Mouse (Mus musculus) olfactory bulb, adult 2 months (tissue): ENCODE data around the gene Coq5. TPM values are rescaled to one million over a fixed set of nuclear protein-coding genes. Genes with fewer than 3 reads are reported as not detected.
A peak's percentile ranks its signal among the peaks of the same experiment; 100 is the strongest.
"Not testable (repeated sequence)": the region's sequence is repeated elsewhere in the genome, so short reads cannot be mapped to it uniquely, and the experiment has no call there.

ENCODE experiments used
- H3K27ac ChIP-seq: fragments of 200-500 bp; 2 replicates; pipeline ENCODE4 v1.5.1; 2012; ENCODE audit warnings: low read depth, low read length; ENCODE audit not compliant: insufficient read depth
- H3K4me1 ChIP-seq: fragments of 200-500 bp; 2 replicates; pipeline ENCODE4 v1.6.1; 2012; ENCODE audit warnings: low read length; ENCODE audit not compliant: control insufficient read depth, insufficient read depth
- H3K4me3 ChIP-seq: fragments of 200-500 bp; 2 replicates; pipeline ENCODE4 v1.5.1; 2012; ENCODE audit warnings: mild to moderate bottlenecking, low read depth, low read length, moderate library complexity; ENCODE audit not compliant: insufficient read depth
- CTCF ChIP-seq: fragments of 200-500 bp; IDR thresholded peaks from 2 replicates; pipeline ENCODE4 v1.5.1; 2012; ENCODE audit warnings: low read depth, mild to moderate bottlenecking, low read length, moderate library complexity; ENCODE audit not compliant: insufficient read depth
- POLR2A ChIP-seq: fragments of 200-500 bp; IDR thresholded peaks from 2 replicates; pipeline ENCODE4 v1.6.1; 2012; ENCODE audit warnings: mild to moderate bottlenecking, low read depth, low read length, moderate library complexity; ENCODE audit not compliant: insufficient read depth
- WGBS: fragments of 180-500 bp; shearing (Covaris S2); methylation state at CpG from one replicate; pipeline ENCODE4 v1.1.7; 2018; 5-methylcytosine and 5-hydroxymethylcytosine counted together
- polyA plus RNA-seq: library from polyadenylated mRNA; stranded (reverse); fragments of >200 nt; gene quantifications from 2 replicates; pipeline ENCODE4 v1.2.4, GENCODE M21; 2012; ENCODE audit warnings: low replicate concordance; ENCODE audit not compliant: missing spikeins, insufficient read depth, insufficient read length

Coq5 gene
- polyA plus RNA-seq, 1 experiment: not detected

DNA sequence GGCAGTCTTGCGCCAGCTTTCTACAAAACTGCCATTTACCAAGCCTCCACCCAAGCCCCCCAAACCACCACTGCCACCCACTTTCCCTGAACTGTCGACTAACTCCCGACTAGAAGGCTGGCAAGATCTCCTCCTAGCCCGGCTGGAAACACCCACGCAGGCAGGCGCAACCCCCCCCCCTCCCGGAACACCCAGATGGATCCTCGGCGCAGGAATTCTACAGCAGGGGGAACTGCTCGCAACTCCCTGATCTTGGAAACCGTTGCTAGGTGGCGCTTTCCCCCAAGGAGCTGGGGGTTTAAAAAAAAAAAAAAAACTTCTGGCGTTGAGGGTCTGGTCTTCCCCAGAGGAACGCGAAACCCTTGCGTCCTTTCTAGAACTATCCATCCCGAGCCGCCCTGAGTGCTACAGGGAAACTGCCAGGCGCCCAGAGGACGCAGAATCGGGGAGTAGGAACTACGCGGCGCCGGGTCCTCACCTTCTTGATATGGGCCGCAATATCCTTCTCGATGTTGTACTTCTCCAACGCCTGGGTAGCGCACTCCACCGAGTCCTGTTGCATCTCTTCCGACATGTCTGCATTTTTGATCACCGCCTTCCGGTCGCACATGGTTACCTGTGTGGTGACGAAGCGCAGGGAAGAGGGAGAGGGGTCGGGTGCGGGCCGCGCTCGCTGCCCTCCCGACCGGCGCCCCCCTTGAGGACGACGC, 20.7 kb downstream of the Coq5 start:
- Histone ChIP-seq H3K4me1 (peaks cover 9% of the 10 kb centered on the region), H3K4me3 (peak overlapping the region; percentile 93), H3K27ac (peak overlapping the region; percentile 92)
- under 1% methylated on average over 46 of the region's 46 CpGs for WGBS
- no peak for TF ChIP-seq CTCF
- no peak for TF ChIP-seq POLR2A

DNA sequence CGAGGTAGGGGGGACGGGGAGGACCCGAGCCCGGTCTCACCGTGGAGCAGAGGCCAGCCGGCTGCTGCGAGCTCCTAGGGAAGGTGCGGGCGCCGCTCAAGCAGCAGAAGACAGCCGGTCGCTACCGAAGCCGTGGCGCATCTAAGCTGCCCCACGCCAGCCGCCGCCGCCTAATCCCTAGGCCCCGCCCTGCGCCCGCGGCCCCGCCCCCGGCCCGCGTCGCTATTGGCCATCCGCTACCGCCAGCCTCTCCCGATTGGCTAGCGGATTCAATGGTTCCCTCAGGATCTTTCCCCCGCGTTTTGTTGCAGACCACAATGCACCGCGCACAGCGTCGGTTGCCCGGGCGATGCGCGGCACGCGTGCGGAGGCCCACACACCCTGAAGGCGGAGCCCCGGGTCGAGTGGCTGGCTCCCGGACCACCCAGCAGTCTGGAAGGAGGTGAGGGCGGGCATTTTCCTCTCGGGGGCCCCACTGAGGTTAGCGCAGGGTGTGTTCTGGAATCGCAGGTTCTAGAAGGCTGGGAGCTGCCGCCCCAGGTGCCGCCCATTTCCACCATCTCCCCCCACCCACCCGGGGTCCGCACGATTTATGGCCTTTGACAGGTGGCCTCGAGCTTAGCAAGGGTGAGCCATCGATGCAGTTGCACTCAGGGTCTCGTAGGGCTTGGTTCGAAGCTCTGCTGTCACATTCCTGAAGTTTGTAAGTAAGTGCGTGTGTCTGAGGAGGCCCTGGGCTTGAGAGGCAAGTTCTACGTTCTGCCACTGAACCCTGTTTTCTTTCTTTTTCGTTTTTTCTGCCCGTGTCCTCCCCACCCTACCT, 21.5 kb downstream of the Coq5 start, which contains the start of gene Dynll1:
Dynll1 (minus strand) TSS at position 208 of the 823 bp plus-strand sequence.
- Histone ChIP-seq H3K4me3 (peak within 1 kb of the TSS; percentile 93), H3K27ac (peak within 1 kb of the TSS; percentile 92), H3K4me1 (peaks cover 9% of the 10 kb centered on the region)
- peak; percentile 97 for TF ChIP-seq POLR2A
- TF ChIP-seq CTCF: no peak
- 1% methylated on average over 64 of the region's 66 CpGs for WGBS

DNA sequence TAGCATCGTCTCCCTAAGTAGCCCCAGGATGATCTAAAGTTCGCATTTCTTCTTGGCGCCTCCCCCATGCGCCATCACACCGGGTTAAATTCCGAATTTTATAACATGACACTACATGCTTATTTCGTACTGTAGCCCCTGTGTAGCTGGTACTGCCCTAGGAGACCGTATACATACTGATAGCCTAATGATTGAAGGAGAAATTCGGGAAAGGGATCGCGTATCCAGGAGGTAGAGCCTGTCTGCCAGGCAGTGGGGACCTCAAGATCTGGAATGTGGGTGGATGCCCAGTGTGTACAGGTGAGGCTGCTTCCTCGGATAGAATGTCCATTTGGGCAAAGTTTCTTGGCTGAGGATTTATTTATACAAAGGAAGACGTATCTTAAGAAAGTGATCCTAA, 22.1 kb downstream of the Coq5 start:
- Histone ChIP-seq H3K4me1 (peaks cover 9% of the 10 kb centered on the region), H3K4me3 (peak overlapping the region; percentile 57), H3K27ac (no peak overlapping the region)
- 18% methylated on average over 13 of the region's 13 CpGs for WGBS
- no peak for TF ChIP-seq CTCF
- TF ChIP-seq POLR2A: no peak

DNA sequence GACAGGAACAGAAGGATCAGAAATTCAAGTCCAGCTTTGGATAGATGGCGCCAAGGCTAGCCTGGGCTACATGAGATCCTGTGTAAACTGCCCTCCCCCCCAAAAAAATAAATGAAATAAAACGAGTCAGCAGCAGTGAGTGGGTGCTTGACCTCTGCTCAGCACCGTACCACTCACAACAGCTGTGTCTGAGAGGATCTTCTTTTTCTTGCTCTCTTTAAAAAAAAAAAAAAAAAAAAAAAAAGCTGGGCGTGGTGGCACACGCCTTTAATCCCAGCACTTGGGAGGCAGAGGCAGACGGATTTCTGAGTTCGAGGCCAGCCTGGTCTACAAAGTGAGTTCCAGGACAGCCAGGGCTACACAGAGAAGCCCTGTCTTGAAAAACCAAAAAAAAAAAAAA, 22.7 kb downstream of the Coq5 start:
- not testable (repeated sequence) for H3K4me3 ChIP-seq, H3K4me1 ChIP-seq, H3K27ac ChIP-seq
- 80% methylated on average over 6 of the region's 7 CpGs for WGBS

DNA sequence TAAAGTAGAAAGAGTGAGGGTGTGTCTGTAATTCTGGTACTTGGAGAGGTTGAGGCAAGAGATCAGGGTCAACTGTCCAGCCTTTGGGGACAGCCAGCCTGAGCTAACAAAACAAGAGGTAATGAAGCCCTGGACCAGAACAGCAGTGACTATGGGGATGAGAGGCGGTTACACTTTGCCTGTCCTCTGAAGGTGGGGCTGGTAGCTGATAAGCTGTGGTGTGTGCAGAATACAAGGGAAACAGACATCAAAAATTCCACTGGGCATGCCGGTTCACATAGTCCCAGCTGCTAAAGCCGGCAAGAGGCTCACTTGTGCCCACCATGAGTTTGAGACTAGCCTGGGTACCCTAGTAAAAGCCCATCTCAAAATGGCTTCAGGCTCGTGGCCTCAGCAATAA, 32.9 kb downstream of the Coq5 start:
- TF ChIP-seq POLR2A (no peak), CTCF (no peak)
- Histone ChIP-seq H3K27ac (no peak overlapping the region), H3K4me3 (no peak overlapping the region), H3K4me1 (peaks cover 10% of the 10 kb centered on the region)
- 81% methylated on average over 4 of the region's 4 CpGs for WGBS

DNA sequence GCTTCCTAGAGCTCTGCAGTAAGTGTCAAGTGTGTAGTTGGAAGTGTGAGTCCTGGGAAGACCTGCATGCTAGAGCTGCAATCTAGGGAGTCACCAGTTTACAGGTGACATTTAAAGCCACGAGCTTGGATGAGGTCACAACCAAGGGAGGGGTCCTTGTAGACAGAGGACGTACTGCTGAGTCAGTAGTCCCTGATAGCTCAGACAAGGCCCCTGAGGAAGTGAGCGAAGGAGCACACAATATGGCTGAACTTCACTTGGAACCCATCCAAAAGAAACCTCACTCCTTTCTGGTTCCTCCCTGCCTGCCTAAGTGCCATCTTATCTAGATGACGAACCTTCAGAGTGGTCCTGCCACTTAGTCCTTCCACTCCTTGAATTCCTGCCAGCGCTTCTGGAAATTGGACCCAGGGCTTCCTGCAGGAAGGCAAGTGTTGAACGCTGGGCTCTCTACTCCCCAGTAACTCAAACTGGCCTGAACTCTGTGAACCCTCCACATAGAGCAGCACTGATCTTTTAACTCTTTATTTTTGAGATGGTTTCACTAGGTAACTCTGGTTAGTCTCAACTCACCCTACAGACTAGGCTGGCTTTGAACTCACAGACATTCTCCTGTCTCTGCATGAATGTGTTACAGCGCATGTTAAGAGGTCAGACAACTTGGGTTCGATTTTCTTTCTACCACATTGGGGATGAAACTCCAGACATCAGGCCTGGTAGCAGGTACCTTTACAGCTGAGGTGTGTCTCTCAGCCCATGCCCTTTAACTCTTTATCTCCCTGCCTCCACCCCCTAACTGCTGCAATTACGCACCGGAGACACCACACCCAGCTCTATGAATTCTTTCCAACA, 33.6 kb downstream of the Coq5 start:
- TF ChIP-seq POLR2A (no peak), CTCF (no peak)
- Histone ChIP-seq H3K4me1 (peaks cover 15% of the 10 kb centered on the region), H3K4me3 (no peak overlapping the region), H3K27ac (no peak overlapping the region)
- WGBS: 76% methylated on average over 10 of the region's 10 CpGs

DNA sequence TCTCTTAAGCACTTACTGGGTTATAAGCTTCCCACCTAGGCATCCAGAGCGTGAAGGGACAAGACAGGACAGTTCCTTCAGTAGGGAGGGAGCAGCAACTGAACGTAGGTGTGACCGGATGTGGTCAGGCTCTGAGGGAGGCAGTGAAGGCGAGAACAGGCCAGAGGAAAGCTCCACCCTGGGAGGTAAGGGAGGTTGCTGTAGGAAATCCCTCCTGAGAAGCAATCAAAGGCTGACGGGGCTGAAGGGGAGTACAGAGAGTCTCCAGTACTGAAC, 34.1 kb downstream of the Coq5 start:
- WGBS: 67% methylated on average over 5 of the region's 5 CpGs
- TF ChIP-seq CTCF: no peak
- no peak for TF ChIP-seq POLR2A

DNA sequence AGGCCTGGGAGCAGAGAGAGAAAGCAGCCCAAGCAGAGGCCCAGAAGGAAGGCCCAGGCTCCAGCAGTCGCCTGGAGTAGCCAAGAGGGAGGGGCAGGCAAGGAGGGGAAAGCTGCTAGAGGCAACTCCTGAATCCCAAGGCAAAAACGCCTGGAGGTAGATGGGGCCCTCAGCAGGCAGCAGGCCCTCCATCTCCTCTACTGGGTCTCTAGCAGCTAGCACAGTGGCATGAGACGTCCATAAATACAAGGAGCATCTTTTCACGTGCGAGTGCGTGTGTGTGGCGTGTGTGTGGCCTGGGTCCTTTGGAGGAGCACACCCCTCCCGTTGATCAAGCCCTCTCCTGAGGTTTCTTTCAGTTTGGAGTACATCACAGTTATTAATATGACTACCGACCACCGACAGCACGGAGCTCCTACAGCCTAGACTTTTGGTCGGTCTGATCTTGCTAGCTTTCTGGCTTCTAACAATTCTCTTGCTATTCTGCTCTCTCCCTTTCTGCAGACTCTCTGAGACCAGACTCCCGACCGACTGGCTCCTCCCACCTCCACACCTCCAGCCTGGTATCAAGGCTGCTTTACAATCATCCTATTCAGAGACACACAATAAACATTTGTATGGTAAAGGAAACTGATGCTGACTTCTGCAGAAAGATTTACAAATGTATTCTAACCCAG, 37.6 kb downstream of the Coq5 start:
- 16% methylated on average over 14 of the region's 14 CpGs for whole genome bisulfite sequencing
- H3K27ac ChIP-seq: peak overlapping the region; percentile 95
- H3K4me3 ChIP-seq: no peak overlapping the region
- H3K4me1 ChIP-seq: peaks cover 25% of the 10 kb centered on the region
- TF ChIP-seq CTCF: no peak
- no peak for TF ChIP-seq POLR2A

More for the DNA sequence above, 34.1 kb downstream of the Coq5 start:
- H3K4me3 ChIP-seq: no peak overlapping the region
- H3K4me1 ChIP-seq: peaks cover 18% of the 10 kb centered on the region
- no peak overlapping the region for H3K27ac ChIP-seq

DNA sequence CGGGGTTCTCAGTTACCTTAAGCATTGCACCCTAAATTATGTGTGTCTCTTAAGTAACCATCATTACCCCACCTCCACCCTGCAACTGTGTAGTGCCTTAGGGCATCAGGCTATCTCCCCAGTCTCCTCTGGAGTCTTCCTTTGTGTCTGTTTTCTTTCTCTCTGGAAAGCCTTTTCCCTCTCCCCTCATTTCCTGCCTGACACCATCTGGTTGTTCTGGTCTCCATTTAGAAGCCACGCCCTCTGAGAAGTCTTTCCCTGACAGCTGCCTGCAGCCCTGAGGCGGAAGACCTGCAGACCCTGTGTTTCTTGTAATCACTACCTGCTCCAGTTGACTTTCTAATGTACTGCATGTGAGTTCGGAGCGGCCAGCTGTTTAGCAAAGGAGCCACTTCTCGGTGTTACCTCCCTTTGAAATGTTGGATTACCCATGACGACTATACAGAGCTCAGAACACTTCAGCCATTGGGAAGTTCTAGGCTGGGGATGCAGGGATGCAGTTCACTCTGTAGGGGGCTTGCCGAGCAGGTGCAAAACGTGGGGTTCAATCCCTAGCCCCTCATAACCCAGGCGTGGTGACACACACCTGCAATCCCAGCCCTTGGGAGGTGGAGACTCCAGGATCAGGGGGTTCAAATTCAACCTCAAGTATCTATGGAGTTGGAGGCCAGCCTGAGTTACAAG, 38.3 kb downstream of the Coq5 start:
- no peak overlapping the region for H3K4me3 ChIP-seq
- no peak for TF ChIP-seq CTCF
- TF ChIP-seq POLR2A: no peak
- WGBS: 20% methylated on average over 10 of the region's 10 CpGs
- peaks cover 25% of the 10 kb centered on the region for H3K4me1 ChIP-seq
- peak overlapping the region; percentile 95 for H3K27ac ChIP-seq
